Mouse (Mus musculus): ENCODE measurements around the gene Mb.

Mb gene

GRCm38 (mm10) chr15:77027117-77027516 lies 23.4 kb downstream of the Mb start:
- DNase-seq (ENCODE audit: low read depth, low spot score), result no peak

GRCm38 (mm10) chr15:77025884-77026583 lies 24.4 kb downstream of the Mb start:
- no peak for DNase-seq (ENCODE audit: low read depth, low spot score)

- DNase-seq (ENCODE audit: low read depth, low spot score), result no peak
Observed at GRCm38 (mm10) chr15:77022401-77022957, 28.0 kb downstream of the Mb start.

- no peak for DNase-seq (ENCODE audit: low read depth, low spot score)
Observed at GRCm38 (mm10) chr15:77021851-77022250, 28.6 kb downstream of the Mb start.

GRCm38 (mm10) chr15:77021056-77021455 lies 29.4 kb downstream of the Mb start:
- no peak for DNase-seq (ENCODE audit: low read depth, low spot score)

- DNase-seq (ENCODE audit: low read depth, low spot score), result no peak
Observed at GRCm38 (mm10) chr15:77020136-77020535, 30.3 kb downstream of the Mb start.

GRCm38 (mm10) chr15:77019533-77019932 lies 30.9 kb downstream of the Mb start:
- DNase-seq (ENCODE audit: low read depth, low spot score), result no peak

- peak; percentile 77 for DNase-seq (ENCODE audit: low read depth, low spot score)
Observed at GRCm38 (mm10) chr15:77018740-77019340, 31.6 kb downstream of the Mb start.

GRCm38 (mm10) chr15:77017897-77018296 lies 32.6 kb downstream of the Mb start:
- no peak for DNase-seq (ENCODE audit: low read depth, low spot score)

GRCm38 (mm10) chr15:77016509-77016908 lies 34.0 kb downstream of the Mb start:
- no peak for DNase-seq (ENCODE audit: low read depth, low spot score)

GRCm38 (mm10) chr15:77014985-77015384 lies 35.5 kb downstream of the Mb start:
- no peak for DNase-seq (ENCODE audit: low read depth, low spot score)

GRCm38 (mm10) chr15:77014431-77014830 lies 36.0 kb downstream of the Mb start:
- no peak for DNase-seq (ENCODE audit: low read depth, low spot score)

GRCm38 (mm10) chr15:77013753-77014241 lies 36.7 kb downstream of the Mb start:
- no peak for DNase-seq (ENCODE audit: low read depth, low spot score)

GRCm38 (mm10) chr15:77008851-77009250 lies 41.6 kb downstream of the Mb start:
- DNase-seq (ENCODE audit: low read depth, low spot score), result no peak

- peak; percentile 75 for DNase-seq (ENCODE audit: low read depth, low spot score)
Observed at GRCm38 (mm10) chr15:77003868-77004215, 46.6 kb downstream of the Mb start.

GRCm38 (mm10) chr15:77003173-77003867 lies 47.1 kb downstream of the Mb start:
- no peak for DNase-seq (ENCODE audit: low read depth, low spot score)

- no peak for DNase-seq (ENCODE audit: low read depth, low spot score)
Observed at GRCm38 (mm10) chr15:76998878-76999588, 51.4 kb downstream of the Mb start.

GRCm38 (mm10) chr15:76998048-76998447 lies 52.4 kb downstream of the Mb start:
- DNase-seq (ENCODE audit: low read depth, low spot score), result no peak

GRCm38 (mm10) chr15:76994413-76994812 lies 56.1 kb downstream of the Mb start:
- no peak for DNase-seq (ENCODE audit: low read depth, low spot score)

GRCm38 (mm10) chr15:76987542-76988094 lies 62.9 kb downstream of the Mb start:
- DNase-seq (ENCODE audit: low read depth, low spot score), result peak; percentile 92

GRCm38 (mm10) chr15:76987137-76987536 lies 63.3 kb downstream of the Mb start:
- peak; percentile 37 for DNase-seq (ENCODE audit: low read depth, low spot score)

All from ES-CJ7 (cell line).